Mouse (Mus musculus) lung, embryonic 16.5 days (tissue): ENCODE measurements around the gene Pon3. TPM values are rescaled to one million over a fixed set of nuclear protein-coding genes. Genes with fewer than 3 reads are reported as not detected.

Experiments used
- ATAC-seq: fragments of 200-750 bp; cut with Nextera tagmentation; 2 replicates; pipeline ENCODE4 v1.8.0; 2017; ENCODE audit warnings: low read depth, mild to moderate bottlenecking, moderate library complexity
- H3K27ac ChIP-seq: fragments of 300-500 bp; sonication (generic); 2 replicates; pipeline ENCODE4 v1.5.1; 2014; ENCODE audit warnings: mild to moderate bottlenecking, control low read depth, low read length
- H3K27me3 ChIP-seq: fragments of 300-500 bp; sonication (generic); 2 replicates; pipeline ENCODE4 v1.6.1; 2014; ENCODE audit warnings: low read depth, low read length, mixed read lengths; ENCODE audit not compliant: control insufficient read depth, insufficient read depth
- H3K36me3 ChIP-seq: fragments of 300-500 bp; sonication (generic); 2 replicates; pipeline ENCODE4 v1.6.1; 2014; ENCODE audit warnings: low read length; ENCODE audit not compliant: control insufficient read depth, insufficient read depth
- H3K4me1 ChIP-seq: fragments of 300-500 bp; sonication (generic); replicated peaks from 2 replicates; pipeline ENCODE4 v1.6.1; 2014; ENCODE audit warnings: low read length, mixed read lengths; ENCODE audit not compliant: control insufficient read depth, insufficient read depth
- H3K4me2 ChIP-seq: fragments of 300-500 bp; sonication (generic); 2 replicates; pipeline ENCODE4 v1.6.1; 2014; ENCODE audit warnings: low read depth, low read length, control low read depth
- H3K4me3 ChIP-seq: fragments of 300-500 bp; sonication (generic); 2 replicates; pipeline ENCODE4 v1.5.1; 2014; ENCODE audit warnings: mild to moderate bottlenecking, low read length, control low read depth
- H3K9ac ChIP-seq: fragments of 300-500 bp; sonication (generic); 2 replicates; pipeline ENCODE4 v1.6.1; 2014; ENCODE audit warnings: low read length, control low read depth
- H3K9me3 ChIP-seq: fragments of 300-500 bp; sonication (generic); 2 replicates; pipeline ENCODE4 v1.6.1; 2016; ENCODE audit warnings: low read length; ENCODE audit not compliant: control insufficient read depth
- WGBS: fragments of 180-500 bp; shearing (Covaris S2); extraction: QIAGEN DNeasy Blood & Tissue Kit; methylation state at CpG from one replicate; pipeline ENCODE4 v1.1.7; 2014; 5-methylcytosine and 5-hydroxymethylcytosine counted together
- polyA plus RNA-seq: library from polyadenylated mRNA; unstranded; fragments of >200 nt; fragmentation: Nextera tagmentation; extraction: Ambion mirVana; gene quantifications from 2 replicates; pipeline ENCODE4 v1.2.1, GENCODE M21; 2015

Gene Pon3
- 28.9 and 31.9 TPM in 2 replicates for polyA plus RNA-seq

- Histone ChIP-seq H3K27me3 (no peaks in the 10 kb centered on the region), H3K27ac (peak within 1 kb of the TSS; percentile 58), H3K4me1 (peaks cover 7% of the 10 kb centered on the region; the same call in 1 of the 2 replicates), H3K36me3 (no peaks in the 10 kb centered on the region), H3K9me3 (no peaks in the 10 kb centered on the region), H3K4me3 (peak within 1 kb of the TSS; percentile 59), H3K9ac (peak within 1 kb of the TSS; percentile 66), H3K4me2 (peak within 1 kb of the TSS; percentile 77)
- ATAC-seq, result peak; percentile 97
- 4% methylated on average over 16 of the region's 16 CpGs for WGBS
Measured at GRCm38 (mm10) chr6:5255722-5256451, at the start of gene Pon3. Gene Pon3 (minus strand): TSS chr6:5256286.

GRCm38 (mm10) chr6:5304956-5305355, 48.9 kb upstream of the Pon3 start:
- no peaks in the 10 kb centered on the region for H3K9me3 ChIP-seq
- ATAC-seq, result no peak
- H3K27me3 ChIP-seq, result no peaks in the 10 kb centered on the region
- H3K36me3 ChIP-seq, result no peaks in the 10 kb centered on the region
- H3K27ac ChIP-seq, result no peak overlapping the region
- no peak overlapping the region for H3K4me3 ChIP-seq
- no peak overlapping the region for H3K4me2 ChIP-seq
- 74% methylated on average over 8 of the region's 8 CpGs for WGBS
- no peaks in the 10 kb centered on the region for H3K4me1 ChIP-seq
- no peak overlapping the region for H3K9ac ChIP-seq

- no peak for ATAC-seq
- no peak overlapping the region for H3K9ac ChIP-seq
- H3K27me3 ChIP-seq, result no peaks in the 10 kb centered on the region
- H3K4me3 ChIP-seq, result no peak overlapping the region
- H3K4me2 ChIP-seq, result no peak overlapping the region
- no peak overlapping the region for H3K27ac ChIP-seq
- WGBS, result 87% methylated on average over 8 of the region's 8 CpGs
- no peaks in the 10 kb centered on the region for H3K9me3 ChIP-seq
- 0 out of 2 replicates have a peak, but pooled peaks cover 2% of the 10 kb centered on the region for H3K4me1 ChIP-seq
- no peaks in the 10 kb centered on the region for H3K36me3 ChIP-seq
Measured at GRCm38 (mm10) chr6:5300629-5301028, 44.5 kb upstream of the Pon3 start.

GRCm38 (mm10) chr6:5299561-5299960, 43.5 kb upstream of the Pon3 start:
- 58% methylated on average over 5 of the region's 5 CpGs for WGBS
- Histone ChIP-seq H3K27me3 (no peaks in the 10 kb centered on the region), H3K9me3 (no peaks in the 10 kb centered on the region), H3K36me3 (no peaks in the 10 kb centered on the region), H3K4me1 (0 out of 2 replicates have a peak, but pooled peaks cover 2% of the 10 kb centered on the region), H3K9ac (no peak overlapping the region), H3K4me3 (no peak overlapping the region), H3K27ac (no peak overlapping the region), H3K4me2 (no peak overlapping the region)
- ATAC-seq, result no peak

GRCm38 (mm10) chr6:5298092-5298554, 42.0 kb upstream of the Pon3 start, which contains the start of gene Pon2:
Gene Pon2 (minus strand): TSS chr6:5298455.
- peak within 1 kb of the TSS; percentile 80 for H3K4me2 ChIP-seq
- peak within 1 kb of the TSS; percentile 97 for H3K27ac ChIP-seq
- peak within 1 kb of the TSS; percentile 93 for H3K9ac ChIP-seq
- peak within 1 kb of the TSS; percentile 80 for H3K4me3 ChIP-seq
- H3K27me3 ChIP-seq, result no peaks in the 10 kb centered on the region
- H3K4me1 ChIP-seq, result 0 out of 2 replicates have a peak, but pooled peaks cover 2% of the 10 kb centered on the region
- ATAC-seq, result peak; percentile 97
- no peaks in the 10 kb centered on the region for H3K36me3 ChIP-seq
- no peaks in the 10 kb centered on the region for H3K9me3 ChIP-seq
- under 1% methylated on average over 32 of the region's 47 CpGs for WGBS

- H3K4me2 ChIP-seq, result peak overlapping the region; percentile 80
- no peaks in the 10 kb centered on the region for H3K9me3 ChIP-seq
- 2% methylated on average over 24 of the region's 25 CpGs for WGBS
- H3K9ac ChIP-seq, result peak overlapping the region; percentile 93
- H3K27ac ChIP-seq, result peak overlapping the region; percentile 97
- 0 out of 2 replicates have a peak, but pooled peaks cover 2% of the 10 kb centered on the region for H3K4me1 ChIP-seq
- ATAC-seq, result peak; percentile 86
- H3K4me3 ChIP-seq, result peak overlapping the region; percentile 80
- no peaks in the 10 kb centered on the region for H3K27me3 ChIP-seq
- H3K36me3 ChIP-seq, result no peaks in the 10 kb centered on the region
Measured at GRCm38 (mm10) chr6:5297321-5298091, 41.4 kb upstream of the Pon3 start.

- H3K36me3 ChIP-seq, result no peaks in the 10 kb centered on the region
- H3K9ac ChIP-seq, result no peak overlapping the region
- H3K4me2 ChIP-seq, result peak overlapping the region; percentile 10; the same call in 1 of the 2 replicates
- 0 out of 2 replicates have a peak, but pooled peaks cover 2% of the 10 kb centered on the region for H3K4me1 ChIP-seq
- ATAC-seq, result no peak
- no peak overlapping the region for H3K4me3 ChIP-seq
- no peak overlapping the region for H3K27ac ChIP-seq
- H3K27me3 ChIP-seq, result no peaks in the 10 kb centered on the region
- no peaks in the 10 kb centered on the region for H3K9me3 ChIP-seq
- WGBS, result 89% methylated on average over 7 of the region's 7 CpGs
Measured at GRCm38 (mm10) chr6:5296067-5296466, 40.0 kb upstream of the Pon3 start.

GRCm38 (mm10) chr6:5294659-5295449, 38.8 kb upstream of the Pon3 start:
- 90% methylated on average over 16 of the region's 16 CpGs for WGBS

More at GRCm38 (mm10) chr6:5294659-5295449, 38.8 kb upstream of the Pon3 start:
- Histone ChIP-seq H3K36me3 (no peaks in the 10 kb centered on the region), H3K4me2 (no peak overlapping the region), H3K4me1 (0 out of 2 replicates have a peak, but pooled peaks cover 2% of the 10 kb centered on the region), H3K27me3 (no peaks in the 10 kb centered on the region), H3K9ac (no peak overlapping the region), H3K4me3 (no peak overlapping the region), H3K27ac (no peak overlapping the region), H3K9me3 (no peaks in the 10 kb centered on the region)
- no peak for ATAC-seq
